Mouse (Mus musculus) cerebellum, adult 18-20 months (tissue): ENCODE results near the gene Dusp16.
A peak's percentile ranks its signal among the peaks of the same experiment; 100 is the strongest.

ENCODE experiments used
- DNase-seq, 2 experiments: peaks; one replicate each; pipeline ENCODE4 v3.0.0; 2021

The Dusp16 gene

GRCm38 (mm10) chr6:134792141-134793045 is at the start of gene Dusp16:
TSS of gene Dusp16 (minus strand) at chr6:134792625.
- peak; percentile 88 to 92 for DNase-seq

GRCm38 (mm10) chr6:134840346-134840745 is 47.9 kb upstream of the Dusp16 start:
- no peak for DNase-seq

GRCm38 (mm10) chr6:134838111-134838510 is 45.7 kb upstream of the Dusp16 start:
- DNase-seq, result no peak

- DNase-seq, result no peak
These were observed 42.3 kb upstream of the Dusp16 start for GRCm38 (mm10) chr6:134834585-134835251.

GRCm38 (mm10) chr6:134830776-134831175 is 38.4 kb upstream of the Dusp16 start:
- DNase-seq, result peak in 1 of 2 experiments; percentile 26

- peak; percentile 98 to 100 for DNase-seq
These were observed 37.6 kb upstream of the Dusp16 start, which contains the start of gene Crebl2 for GRCm38 (mm10) chr6:134829786-134830700. TSS of gene Crebl2 (plus strand) at chr6:134830154.

- DNase-seq, result no peak
These were observed 30.4 kb upstream of the Dusp16 start for GRCm38 (mm10) chr6:134822844-134823243.

- DNase-seq, result no peak
These were observed 28.0 kb upstream of the Dusp16 start for GRCm38 (mm10) chr6:134820411-134820810.

GRCm38 (mm10) chr6:134819741-134820140 is 27.3 kb upstream of the Dusp16 start:
- DNase-seq, result no peak

GRCm38 (mm10) chr6:134817051-134817928 is 24.9 kb upstream of the Dusp16 start:
- DNase-seq, result no peak

- no peak for DNase-seq
These were observed 20.6 kb upstream of the Dusp16 start for GRCm38 (mm10) chr6:134813066-134813465.

GRCm38 (mm10) chr6:134807794-134808193 is 15.4 kb upstream of the Dusp16 start:
- DNase-seq, result no peak

GRCm38 (mm10) chr6:134807091-134807490 is 14.7 kb upstream of the Dusp16 start:
- no peak for DNase-seq

- DNase-seq, result no peak
These were observed 13.7 kb upstream of the Dusp16 start for GRCm38 (mm10) chr6:134806130-134806529.

GRCm38 (mm10) chr6:134804736-134805277 is 12.4 kb upstream of the Dusp16 start:
- DNase-seq, result no peak

- no peak for DNase-seq
These were observed 10.2 kb upstream of the Dusp16 start for GRCm38 (mm10) chr6:134802641-134803043.

- DNase-seq, result no peak
These were observed 9.1 kb upstream of the Dusp16 start for GRCm38 (mm10) chr6:134801483-134801882.

- no peak for DNase-seq
These were observed 3.9 kb upstream of the Dusp16 start for GRCm38 (mm10) chr6:134796297-134796696.

- DNase-seq, result peak; percentile 86 to 92
These were observed 1.6 kb upstream of the Dusp16 start for GRCm38 (mm10) chr6:134793911-134794520.

GRCm38 (mm10) chr6:134793046-134793806 is 801 bp upstream of the Dusp16 start:
- DNase-seq, result no peak
